Mouse (Mus musculus): ENCODE measurements around the gene Rom1.
"Not testable (repeated sequence)": the region's sequence is repeated elsewhere in the genome, so short reads cannot be mapped to it uniquely, and the experiment has no call there.

The Rom1 gene

GRCm38 (mm10) chr19:8897865-8898495, 31.2 kb downstream of the Rom1 start, which contains the start of gene Ganab:
TSS of gene Ganab (plus strand) at chr19:8898071.
- DNase-seq (ENCODE audit: low read depth, low spot score) = peak; percentile 97

DNA sequence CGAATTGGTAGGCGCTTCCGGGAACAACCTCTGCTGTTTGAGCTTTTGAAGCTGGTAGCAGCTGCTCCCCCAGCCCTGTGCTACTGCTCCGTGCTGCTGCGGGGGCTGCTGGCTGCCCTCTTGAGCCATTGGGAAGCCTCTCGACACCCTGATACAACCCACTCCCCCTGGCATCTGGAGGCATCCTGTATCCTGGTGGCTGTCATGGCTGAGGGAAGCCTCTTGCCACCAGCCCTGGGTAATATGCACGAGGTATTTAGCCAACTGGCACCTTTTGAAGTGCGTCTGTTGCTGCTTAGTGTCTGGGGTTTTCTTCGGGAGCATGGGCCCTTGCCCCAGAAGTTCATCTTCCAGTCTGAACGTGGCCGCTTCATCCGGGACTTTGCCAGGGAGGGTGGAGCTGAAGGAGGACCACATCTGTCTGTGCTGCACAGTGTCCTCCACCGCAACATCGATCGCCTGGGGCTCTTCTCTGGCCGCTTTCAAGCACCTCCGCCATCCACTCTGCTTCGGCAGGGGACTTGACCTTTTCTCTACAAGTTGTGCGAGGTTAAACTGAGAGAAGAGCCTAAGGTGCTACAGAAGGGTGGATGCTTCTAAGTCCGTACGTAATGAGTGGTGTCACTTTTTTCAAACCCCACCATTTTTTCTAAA, 31.8 kb downstream of the Rom1 start:
- DNase-seq (ENCODE audit: low read depth, low spot score) = peak; percentile 30

- DNase-seq (ENCODE audit: low read depth, low spot score) = not testable (repeated sequence)
Measured at GRCm38 (mm10) chr19:8896231-8896630, 32.9 kb downstream of the Rom1 start.

GRCm38 (mm10) chr19:8895397-8895960, 33.7 kb downstream of the Rom1 start:
- no peak for DNase-seq (ENCODE audit: low read depth, low spot score)

GRCm38 (mm10) chr19:8892829-8893766, 36.1 kb downstream of the Rom1 start, which contains the start of gene Ints5:
TSS of gene Ints5 (plus strand) at chr19:8893005.
- DNase-seq (ENCODE audit: low read depth, low spot score) = peak; percentile 91

GRCm38 (mm10) chr19:8888511-8889385, 40.4 kb downstream of the Rom1 start, which contains the start of the genes 1810009A15Rik and Gm49416:
TSS of gene 1810009A15Rik (plus strand) at chr19:8888853.
TSS of gene Gm49416 (plus strand) at chr19:8888926.
- peak; percentile 97 for DNase-seq (ENCODE audit: low read depth, low spot score)

- peak; percentile 20 for DNase-seq (ENCODE audit: low read depth, low spot score)
Measured at GRCm38 (mm10) chr19:8887585-8888463, 41.3 kb downstream of the Rom1 start.

DNA sequence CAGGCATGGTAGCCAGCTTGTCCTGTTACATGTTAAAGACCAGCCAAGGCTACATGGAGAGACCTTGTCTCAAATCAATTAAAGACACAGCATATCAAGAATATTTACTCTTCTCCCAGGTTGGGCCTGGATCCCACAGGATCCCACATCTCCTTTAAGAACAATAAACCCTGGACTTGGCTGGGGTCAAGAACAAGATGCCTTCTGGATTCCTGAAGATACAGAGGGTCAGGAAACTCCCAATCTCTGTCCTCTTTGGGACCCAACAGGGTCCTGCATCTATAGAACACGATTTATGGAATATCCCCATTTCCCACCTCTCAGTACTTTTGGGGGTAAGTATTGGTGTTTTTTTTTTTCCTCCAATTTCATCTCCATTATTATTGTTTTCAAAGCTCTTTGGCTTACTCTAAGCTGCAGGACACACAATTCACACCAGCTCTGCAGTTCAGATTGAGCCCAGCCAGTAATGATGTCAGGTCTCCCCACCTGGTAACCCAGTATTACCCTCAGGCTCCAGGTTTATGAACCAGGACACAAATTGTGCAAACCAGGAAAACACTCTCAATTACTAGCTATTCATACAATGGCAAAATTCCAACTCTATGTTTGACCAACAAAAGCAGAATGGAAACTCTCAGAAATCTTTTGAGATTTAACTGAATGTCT, 42.1 kb downstream of the Rom1 start:
- no peak for DNase-seq (ENCODE audit: low read depth, low spot score)

GRCm38 (mm10) chr19:8883616-8884015, 45.5 kb downstream of the Rom1 start, which contains the start of the genes Lbhd1 and Gm49403:
TSS of gene Lbhd1 (plus strand) at chr19:8883732.
TSS of gene Gm49403 (plus strand) at chr19:8883930.
- DNase-seq (ENCODE audit: low read depth, low spot score) = no peak

DNA sequence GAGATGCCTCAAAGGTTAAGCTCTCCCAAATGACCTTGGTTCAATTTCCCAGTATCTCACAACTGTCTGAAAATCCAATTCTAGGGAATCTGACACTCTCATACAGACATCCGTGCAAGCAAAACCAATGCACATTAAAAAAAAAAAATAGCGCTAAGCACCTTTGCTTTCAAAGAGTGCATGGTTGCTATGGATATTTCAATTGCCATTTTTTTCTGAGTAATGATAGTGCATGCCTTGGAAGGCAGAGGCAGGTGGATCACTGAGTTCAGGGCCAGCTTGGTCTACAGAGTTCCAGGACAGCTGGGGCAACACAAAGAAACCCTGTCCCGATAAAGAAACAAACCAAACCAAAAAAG, 48.1 kb downstream of the Rom1 start:
- no peak for DNase-seq (ENCODE audit: low read depth, low spot score)

DNA sequence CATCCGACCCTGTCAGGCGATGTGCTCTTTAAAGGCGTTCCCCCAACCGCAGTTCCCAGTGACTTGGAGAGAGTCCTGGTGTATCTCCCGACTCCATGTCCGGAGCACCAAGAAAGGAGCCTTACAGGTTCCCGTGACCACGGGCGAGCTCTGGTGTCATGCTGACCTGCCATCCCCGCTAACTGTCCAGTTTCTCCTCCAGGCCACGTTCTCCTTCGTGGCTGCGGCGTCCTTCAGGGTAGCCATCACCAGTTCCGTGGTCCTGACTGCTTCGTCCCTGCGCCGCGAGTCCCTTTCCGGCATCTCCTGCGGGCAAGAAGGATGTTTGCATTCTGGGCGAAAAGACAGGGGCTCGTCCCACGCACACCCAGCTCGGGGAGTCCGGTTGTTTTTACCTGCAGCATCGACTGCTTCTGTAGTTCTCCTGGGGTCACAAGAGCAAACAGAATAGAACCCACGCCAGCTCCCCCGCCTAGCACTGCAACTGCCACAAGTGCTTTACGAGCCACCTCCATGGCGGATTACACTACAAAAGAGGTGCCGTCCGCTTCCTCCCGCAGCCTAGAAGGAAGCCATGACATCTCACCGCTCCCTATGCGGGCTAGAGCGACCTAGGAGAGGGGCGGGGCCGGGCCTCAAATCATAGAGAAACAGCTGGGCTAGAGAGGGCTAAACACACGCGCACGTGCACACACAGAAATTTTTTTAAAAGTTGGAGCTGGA, 48.7 kb downstream of the Rom1 start, which contains the start of gene Uqcc3:
TSS of gene Uqcc3 (minus strand) at position 613 of the 723 bp plus-strand sequence.
- DNase-seq (ENCODE audit: low read depth, low spot score) = peak; percentile 92
